Mouse (Mus musculus) bone marrow, adult 2 months (tissue): Measurements from ENCODE around the gene Ino80d. TPM values are rescaled to one million over a fixed set of nuclear protein-coding genes. Genes with fewer than 3 reads are reported as not detected.

Source experiments
- H3K27ac ChIP-seq: fragments of 200-500 bp; 2 replicates; pipeline ENCODE4 v1.5.1; 2012; ENCODE audit warnings: low read depth, mild to moderate bottlenecking, control low read depth, inconsistent platforms, low read length; ENCODE audit not compliant: control insufficient read depth, poor library complexity, insufficient read depth
- H3K4me1 ChIP-seq: fragments of 200-500 bp; 2 replicates; pipeline ENCODE4 v1.6.1; 2011; ENCODE audit warnings: low read length; ENCODE audit not compliant: control insufficient read depth, insufficient read depth
- H3K4me3 ChIP-seq: fragments of 200-500 bp; replicated peaks from 2 replicates; pipeline ENCODE3; 2011; ENCODE audit warnings: mild to moderate bottlenecking, low read depth, low read length, control low read depth; ENCODE audit not compliant: control insufficient read depth
- CTCF ChIP-seq: fragments of 200-500 bp; IDR thresholded peaks from 2 replicates; pipeline ENCODE4 v1.5.1; 2011; ENCODE audit warnings: low read length, control low read depth; ENCODE audit not compliant: control insufficient read depth, insufficient read depth
- POLR2A ChIP-seq: fragments of 200-500 bp; IDR thresholded peaks from 2 replicates; pipeline ENCODE4 v1.6.1; 2011; ENCODE audit warnings: low read depth, mild to moderate bottlenecking, control low read depth, low read length, borderline replicate concordance; ENCODE audit not compliant: control insufficient read depth
- WGBS: fragments of 180-500 bp; shearing (Covaris S2); methylation state at CpG from one replicate; pipeline ENCODE4 v1.1.7; 2018; 5-methylcytosine and 5-hydroxymethylcytosine counted together
- polyA plus RNA-seq: library from polyadenylated mRNA; stranded (reverse); fragments of >200 nt; gene quantifications from 2 replicates; pipeline ENCODE4 v1.2.4, GENCODE M21; 2011; ENCODE audit warnings: low replicate concordance; ENCODE audit not compliant: missing spikeins, insufficient read depth, insufficient read length

Gene Ino80d
- polyA plus RNA-seq, 1 experiment, result 33.3 TPM

GRCm38 (mm10) chr1:62992648-62993047 is 121.8 kb downstream of the Ino80d start:
- WGBS, result 66% methylated on average over 5 of the region's 5 CpGs
- TF ChIP-seq POLR2A (no peak), CTCF (no peak)
- H3K27ac ChIP-seq, result no peak overlapping the region
- H3K4me1 ChIP-seq, result no peaks in the 10 kb centered on the region; the same call in 1 of the 2 replicates
- no peak overlapping the region for H3K4me3 ChIP-seq

DNA sequence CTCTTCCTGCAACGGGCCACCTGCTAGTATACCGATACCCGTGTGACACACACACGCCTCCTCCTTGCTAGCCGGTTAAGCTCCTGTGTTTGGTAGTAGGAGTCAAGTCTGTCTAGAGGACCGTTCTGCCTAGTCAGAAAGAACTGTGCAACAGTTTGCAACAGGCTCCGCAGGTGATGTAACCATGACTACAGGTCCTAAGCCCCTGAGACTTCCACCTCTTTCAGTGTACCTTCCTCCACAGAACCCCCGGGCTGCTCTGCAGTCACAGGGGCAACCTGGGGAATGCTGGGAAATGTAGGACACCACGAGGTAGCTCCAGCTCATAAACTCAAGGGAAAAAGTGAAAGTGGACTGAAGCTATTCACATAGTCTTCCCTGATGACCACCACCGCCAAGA is 123.4 kb downstream of the Ino80d start:
- TF ChIP-seq POLR2A (no peak), CTCF (no peak)
- Histone ChIP-seq H3K27ac (no peak overlapping the region), H3K4me1 (no peaks in the 10 kb centered on the region; the same call in 1 of the 2 replicates), H3K4me3 (no peak overlapping the region)
- 75% methylated on average over 10 of the region's 10 CpGs for WGBS

GRCm38 (mm10) chr1:62987561-62987960 is 126.9 kb downstream of the Ino80d start:
- Histone ChIP-seq H3K4me1 (no peaks in the 10 kb centered on the region; the same call in 1 of the 2 replicates), H3K27ac (no peak overlapping the region), H3K4me3 (no peak overlapping the region)
- WGBS, result 33% methylated on average over 2 of the region's 2 CpGs
- TF ChIP-seq POLR2A (no peak), CTCF (no peak)

DNA sequence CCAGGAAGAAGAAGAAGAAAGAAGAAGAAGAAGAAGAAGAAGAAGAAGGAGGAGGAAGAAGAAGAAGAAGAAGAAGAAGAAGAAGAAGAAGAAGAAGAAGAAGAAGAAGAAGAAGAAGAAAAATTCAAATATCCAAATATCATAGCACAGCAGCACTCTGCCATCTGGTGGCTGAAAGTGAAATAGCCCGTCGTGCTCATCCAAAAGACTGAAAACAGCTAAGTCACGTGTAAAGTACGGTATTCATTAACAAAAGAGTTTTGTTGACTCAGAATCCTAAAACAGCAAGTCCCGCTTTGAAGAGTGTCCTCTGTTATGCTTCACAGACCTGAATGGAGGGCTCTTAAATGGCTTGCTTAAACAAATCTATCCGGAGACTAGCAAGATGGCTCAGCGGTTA is 128.2 kb downstream of the Ino80d start:
- TF ChIP-seq POLR2A (no peak), CTCF (no peak; the same call in 1 of the 2 replicates)
- WGBS, result 25% methylated on average over 7 of the region's 7 CpGs
- Histone ChIP-seq H3K4me3 (no peak overlapping the region), H3K27ac (no peak overlapping the region), H3K4me1 (no peaks in the 10 kb centered on the region; the same call in 1 of the 2 replicates)

DNA sequence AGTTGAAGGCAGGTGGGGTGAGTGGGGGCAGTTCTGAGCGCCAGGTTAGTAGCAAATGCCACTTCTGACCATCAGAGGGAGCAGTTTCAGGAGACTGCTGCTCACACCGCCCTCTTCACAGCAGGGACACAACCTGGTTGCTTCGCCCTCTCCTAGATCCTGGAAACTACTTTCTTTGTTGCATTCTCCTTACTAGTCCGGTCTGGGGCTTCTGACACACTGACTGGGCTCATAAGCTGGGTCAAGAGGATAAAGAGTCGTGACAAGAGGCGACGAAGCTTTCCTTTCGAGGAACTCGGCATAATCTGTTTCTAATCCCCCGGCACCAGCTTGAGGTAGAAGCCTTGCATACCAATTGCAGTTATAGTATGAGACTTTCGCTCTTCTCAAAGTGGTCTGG is 129.9 kb downstream of the Ino80d start:
- TF ChIP-seq POLR2A (no peak), CTCF (peak; percentile 67)
- H3K4me1 ChIP-seq, result no peaks in the 10 kb centered on the region; the same call in 1 of the 2 replicates
- WGBS, result 38% methylated on average over 11 of the region's 11 CpGs
- H3K27ac ChIP-seq, result no peak overlapping the region
- H3K4me3 ChIP-seq, result no peak overlapping the region

- no peaks in the 10 kb centered on the region for H3K4me1 ChIP-seq
- TF ChIP-seq CTCF (no peak), POLR2A (no peak)
- 77% methylated on average over 3 of the region's 3 CpGs for WGBS
- H3K4me3 ChIP-seq, result no peak overlapping the region
- no peak overlapping the region for H3K27ac ChIP-seq
Measured at GRCm38 (mm10) chr1:62976742-62977141, 137.7 kb downstream of the Ino80d start.

DNA sequence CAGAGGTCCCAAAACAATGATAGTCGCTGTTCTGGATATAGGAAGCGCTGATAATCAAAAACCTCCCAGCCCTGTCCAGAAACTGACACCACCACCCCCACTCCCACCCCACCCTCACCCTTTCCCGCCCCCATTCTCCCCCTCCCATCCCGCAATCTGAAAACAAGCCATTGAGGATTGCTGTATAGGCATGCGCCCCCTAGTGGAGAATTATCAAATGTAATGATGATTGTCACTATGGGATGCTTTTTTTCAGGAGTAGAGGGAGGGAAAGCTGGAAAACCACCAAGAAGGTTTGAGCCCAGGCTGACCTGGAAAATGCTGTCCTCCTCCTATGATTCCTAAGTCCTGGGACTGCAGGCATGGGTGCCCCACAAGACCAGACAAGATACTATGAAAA is 147.6 kb downstream of the Ino80d start:
- TF ChIP-seq CTCF (no peak), POLR2A (no peak)
- WGBS, result 31% methylated on average over 5 of the region's 5 CpGs
- Histone ChIP-seq H3K4me3 (no peak overlapping the region), H3K27ac (no peak overlapping the region), H3K4me1 (no peaks in the 10 kb centered on the region)

DNA sequence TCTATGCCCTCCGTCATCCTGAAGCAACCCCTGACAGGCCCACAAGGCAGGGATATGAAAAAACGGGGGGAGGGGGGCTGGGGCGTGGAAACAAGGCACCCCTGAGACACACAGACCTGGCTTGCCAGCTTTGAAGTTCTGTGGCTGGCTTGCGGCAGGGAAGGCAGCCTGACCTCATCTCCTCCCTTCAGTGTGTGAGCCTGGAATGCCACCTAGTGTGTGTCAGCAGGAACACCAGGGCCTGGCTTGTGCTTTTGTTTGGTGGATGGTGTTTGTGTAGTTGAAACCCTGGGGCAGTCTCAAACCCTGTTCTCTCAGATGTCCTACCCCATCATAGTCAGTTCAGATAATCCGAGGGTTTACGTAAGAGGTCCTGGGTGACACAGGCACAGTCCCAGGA is 150.2 kb downstream of the Ino80d start:
- no peak overlapping the region for H3K27ac ChIP-seq
- H3K4me1 ChIP-seq, result no peaks in the 10 kb centered on the region
- TF ChIP-seq POLR2A (no peak), CTCF (peak; percentile 41; the same call in 1 of the 2 replicates)
- WGBS, result 44% methylated on average over 6 of the region's 6 CpGs
- no peak overlapping the region for H3K4me3 ChIP-seq

GRCm38 (mm10) chr1:62956942-62957645 is 157.4 kb downstream of the Ino80d start:
- no peak overlapping the region for H3K4me3 ChIP-seq
- TF ChIP-seq POLR2A (no peak), CTCF (no peak)
- WGBS, result 64% methylated on average over 1 of the region's 1 CpGs
- H3K4me1 ChIP-seq, result no peaks in the 10 kb centered on the region
- H3K27ac ChIP-seq, result no peak overlapping the region
